Mouse (Mus musculus): ENCODE results near the gene Fah. TPM values are rescaled to one million over a fixed set of nuclear protein-coding genes. Genes with fewer than 3 reads are reported as not detected.

Fah gene
- total RNA-seq, 1 experiment from 2014 or later = 0.50 TPM

Other genes with a start within 250 kb of the Fah start
- gene Arnt2, start 196.5 kb downstream of the Fah start, total RNA-seq (2017) = not detected in 2 replicates
- gene Gm2115, start 77.8 kb downstream of the Fah start, total RNA-seq (2017) = not detected in 2 replicates
- 80.8 and 84.3 TPM in 2 replicates for gene Zfand6, start 83.2 kb upstream of the Fah start, total RNA-seq (2017)
- not detected in 2 replicates for gene Olfr291, start 246.8 kb upstream of the Fah start, total RNA-seq (2017)

Measured in common myeloid progenitor, adult 5-6 weeks (primary cell).